Mouse (Mus musculus): ENCODE results near the gene Hsp90b1. TPM values are rescaled to one million over a fixed set of nuclear protein-coding genes. Genes with fewer than 3 reads are reported as not detected.

The Hsp90b1 gene
- polyA plus RNA-seq, 1 experiment from 2014 or later: 317 TPM

Small RNA genes within 50 kb of the gene (microRNA-seq; reads per million reads assigned to microRNA genes)
- gene Gm25745: 1.4 reads per million

Other genes starting within 250 kb of the Hsp90b1 start
- gene Syn3, start 206.6 kb downstream of the Hsp90b1 start, polyA plus RNA-seq (2014; fragmentation: Nextera tagmentation; extraction: Ambion mirVana): 0.77 and 1.1 TPM in 2 replicates
- 1.5 and 1.6 TPM in 2 replicates for gene Ttc41, start 302 bp upstream of the Hsp90b1 start, polyA plus RNA-seq (2014; fragmentation: Nextera tagmentation; extraction: Ambion mirVana)
- not detected in 2 replicates for gene Gm49358, start 58.5 kb upstream of the Hsp90b1 start, polyA plus RNA-seq (2014; fragmentation: Nextera tagmentation; extraction: Ambion mirVana)
- gene Nt5dc3, start 73.5 kb upstream of the Hsp90b1 start, polyA plus RNA-seq (2014; fragmentation: Nextera tagmentation; extraction: Ambion mirVana): 4.1 and 4.7 TPM in 2 replicates